Mouse (Mus musculus): ENCODE results near the gene Psg16. TPM values are rescaled to one million over a fixed set of nuclear protein-coding genes. Genes with fewer than 3 reads are reported as not detected.

Psg16 gene
- polyA plus RNA-seq, 1 experiment from 2014 or later, result 0.12 TPM

- H3K9ac ChIP-seq (ENCODE audit: low read length), result no peak overlapping the region
- WGBS, result 93% methylated on average over 14 of the region's 16 CpGs
- peaks cover 7% of the 10 kb centered on the region; the same call in 1 of the 2 replicates for H3K36me3 ChIP-seq (ENCODE audit: control insufficient read depth, insufficient read depth, low read length)
- peaks cover 3% of the 10 kb centered on the region for H3K4me1 ChIP-seq (replicated peaks; ENCODE audit: control insufficient read depth, insufficient read depth)
- no peak overlapping the region for H3K4me3 ChIP-seq (ENCODE audit: low read depth, low read length)
- H3K4me2 ChIP-seq (replicated peaks; ENCODE audit: low read depth), result no peak overlapping the region
- DNase-seq (ENCODE audit: low spot score), result peak; percentile 16
- ATAC-seq (ENCODE audit: low FRiP score, low TSS enrichment), result no peak
- no peak for TF ChIP-seq EP300 (optimal IDR thresholded peaks at IDR 0.05)
- TF ChIP-seq CTCF (IDR thresholded peaks at IDR 0.05; ENCODE audit: low read depth), result no peak
- no peaks in the 10 kb centered on the region for H3K9me3 ChIP-seq (ENCODE audit: control insufficient read depth, low read length)
- no peak overlapping the region for H3K27ac ChIP-seq (replicated peaks)
- H3K27me3 ChIP-seq (ENCODE audit: control insufficient read depth, insufficient read depth, low read length), result no peaks in the 10 kb centered on the region
These were observed 19.4 kb upstream of the Psg16 start for GRCm38 (mm10) chr7:17054325-17054989.

GRCm38 (mm10) chr7:17055287-17055946, 18.4 kb upstream of the Psg16 start:
- TF ChIP-seq CTCF (IDR thresholded peaks at IDR 0.05; ENCODE audit: low read depth) (no peak), EP300 (optimal IDR thresholded peaks at IDR 0.05) (no peak)
- H3K4me3 ChIP-seq (ENCODE audit: low read depth, low read length), result peak overlapping the region; percentile 48; the same call in 1 of the 2 replicates
- peaks cover 6% of the 10 kb centered on the region for H3K4me1 ChIP-seq (replicated peaks; ENCODE audit: control insufficient read depth, insufficient read depth)
- DNase-seq (ENCODE audit: low spot score) (no peak), ATAC-seq (ENCODE audit: low FRiP score, low TSS enrichment) (no peak)
- peak overlapping the region; percentile 86 for H3K4me2 ChIP-seq (replicated peaks; ENCODE audit: low read depth)
- H3K27ac ChIP-seq (replicated peaks), result peak overlapping the region; percentile 99; the same call in 1 of the 2 replicates
- peaks cover 7% of the 10 kb centered on the region; the same call in 1 of the 2 replicates for H3K36me3 ChIP-seq (ENCODE audit: control insufficient read depth, insufficient read depth, low read length)
- WGBS, result 90% methylated on average over 4 of the region's 4 CpGs
- H3K27me3 ChIP-seq (ENCODE audit: control insufficient read depth, insufficient read depth, low read length), result no peaks in the 10 kb centered on the region
- no peak overlapping the region for H3K9ac ChIP-seq (ENCODE audit: low read length)
- no peaks in the 10 kb centered on the region for H3K9me3 ChIP-seq (ENCODE audit: control insufficient read depth, low read length)

DNA sequence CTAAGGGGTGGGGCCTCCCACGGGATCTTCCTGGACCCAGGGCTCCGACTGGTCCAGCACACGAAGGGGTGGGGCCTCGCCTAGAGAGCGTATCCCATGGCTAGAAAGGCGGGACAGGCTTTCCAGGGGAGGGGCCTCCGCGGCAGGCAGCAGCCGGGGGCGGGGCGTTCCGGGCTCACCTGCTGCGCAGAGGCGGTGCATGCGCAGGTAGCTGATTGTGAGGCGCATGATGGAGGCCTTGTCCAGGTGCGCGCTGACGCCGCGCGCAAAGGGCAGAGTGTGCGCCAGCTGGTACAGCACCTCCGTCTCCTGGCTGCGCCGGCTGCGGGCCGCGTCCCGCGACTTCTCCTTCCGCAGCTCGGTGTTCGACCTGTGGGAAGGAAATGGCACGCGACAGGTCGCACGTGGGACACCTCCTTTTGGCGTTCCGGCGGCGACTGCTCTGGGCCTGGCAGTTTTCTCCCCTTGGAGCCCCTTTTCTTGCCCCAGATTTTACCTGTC, 17.7 kb upstream of the Psg16 start:
- ATAC-seq (ENCODE audit: low FRiP score, low TSS enrichment) (peak; percentile 80), DNase-seq (ENCODE audit: low spot score) (peak; percentile 98)
- Histone ChIP-seq H3K4me1 (replicated peaks; ENCODE audit: control insufficient read depth, insufficient read depth) (peaks cover 6% of the 10 kb centered on the region), H3K27me3 (ENCODE audit: control insufficient read depth, insufficient read depth, low read length) (no peaks in the 10 kb centered on the region), H3K9ac (ENCODE audit: low read length) (peak overlapping the region; percentile 79), H3K4me3 (ENCODE audit: low read depth, low read length) (peak overlapping the region; percentile 48), H3K27ac (replicated peaks) (peak overlapping the region; percentile 99), H3K4me2 (replicated peaks; ENCODE audit: low read depth) (peak overlapping the region; percentile 86), H3K9me3 (ENCODE audit: control insufficient read depth, low read length) (no peaks in the 10 kb centered on the region), H3K36me3 (ENCODE audit: control insufficient read depth, insufficient read depth, low read length) (peaks cover 7% of the 10 kb centered on the region; the same call in 1 of the 2 replicates)
- WGBS, result 1% methylated on average over 41 of the region's 42 CpGs
- no peak for TF ChIP-seq EP300 (optimal IDR thresholded peaks at IDR 0.05)

DNA sequence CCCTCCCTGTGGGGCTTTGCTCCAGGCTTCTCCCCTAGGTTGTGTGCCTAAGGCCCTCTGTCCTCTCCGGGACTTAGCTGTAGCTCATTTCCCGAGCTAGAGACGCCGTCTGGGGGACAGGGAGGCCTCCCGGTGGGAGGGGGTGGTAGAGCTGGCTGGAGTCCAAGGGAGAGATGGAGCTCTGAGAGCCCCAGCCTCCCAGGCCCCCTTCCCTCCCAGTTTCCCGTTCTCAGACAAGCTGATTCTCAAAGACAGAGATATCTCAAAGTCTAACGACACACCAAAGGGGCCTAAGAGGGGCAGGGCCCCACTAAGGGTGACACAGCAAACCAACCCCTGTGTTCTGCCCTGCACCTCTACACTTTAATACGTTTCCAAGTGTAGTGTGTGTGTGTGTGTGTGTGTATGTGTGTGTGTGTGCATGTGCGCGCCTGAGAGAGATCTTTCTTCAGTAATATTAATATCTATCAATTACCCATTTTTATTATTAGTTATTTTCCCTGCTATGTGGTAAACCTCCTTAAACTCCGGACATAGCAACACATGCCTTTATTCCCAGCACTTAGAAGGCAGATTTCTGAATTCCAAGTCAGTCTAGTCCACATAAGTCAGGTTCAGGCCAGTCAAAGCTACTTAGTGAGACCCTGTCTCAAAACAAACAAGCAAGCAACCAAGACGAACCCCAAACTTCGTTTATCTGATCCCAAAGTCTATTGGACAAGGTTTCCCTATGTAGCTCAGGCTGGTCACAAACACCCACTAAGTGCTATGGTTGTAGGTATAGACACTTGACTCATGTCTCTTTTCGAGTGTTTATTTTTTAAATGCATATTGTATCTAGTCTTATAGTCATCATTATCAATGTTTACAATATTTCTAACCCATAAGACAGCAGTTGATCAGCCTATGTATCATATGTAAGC, 17.0 kb upstream of the Psg16 start:
- Histone ChIP-seq H3K4me3 (ENCODE audit: low read depth, low read length) (peak overlapping the region; percentile 48), H3K27me3 (ENCODE audit: control insufficient read depth, insufficient read depth, low read length) (no peaks in the 10 kb centered on the region), H3K9me3 (ENCODE audit: control insufficient read depth, low read length) (no peaks in the 10 kb centered on the region), H3K36me3 (ENCODE audit: control insufficient read depth, insufficient read depth, low read length) (peaks cover 7% of the 10 kb centered on the region; the same call in 1 of the 2 replicates), H3K27ac (replicated peaks) (peak overlapping the region; percentile 99), H3K9ac (ENCODE audit: low read length) (peak overlapping the region; percentile 79), H3K4me2 (replicated peaks; ENCODE audit: low read depth) (peak overlapping the region; percentile 86), H3K4me1 (replicated peaks; ENCODE audit: control insufficient read depth, insufficient read depth) (peaks cover 6% of the 10 kb centered on the region)
- DNase-seq (ENCODE audit: low spot score) (peak; percentile 71), ATAC-seq (ENCODE audit: low FRiP score, low TSS enrichment) (no peak)
- WGBS, result 12% methylated on average over 14 of the region's 14 CpGs
- no peak for TF ChIP-seq EP300 (optimal IDR thresholded peaks at IDR 0.05)
- no peak for TF ChIP-seq CTCF (IDR thresholded peaks at IDR 0.05; ENCODE audit: low read depth)

- 1% methylated on average over 16 of the region's 16 CpGs for WGBS
- Histone ChIP-seq H3K27ac (replicated peaks) (peak overlapping the region; percentile 99), H3K36me3 (ENCODE audit: control insufficient read depth, insufficient read depth, low read length) (peaks cover 7% of the 10 kb centered on the region; the same call in 1 of the 2 replicates), H3K27me3 (ENCODE audit: control insufficient read depth, insufficient read depth, low read length) (no peaks in the 10 kb centered on the region), H3K4me1 (replicated peaks; ENCODE audit: control insufficient read depth, insufficient read depth) (peaks cover 7% of the 10 kb centered on the region), H3K9me3 (ENCODE audit: control insufficient read depth, low read length) (no peaks in the 10 kb centered on the region), H3K9ac (ENCODE audit: low read length) (peak overlapping the region; percentile 57), H3K4me3 (ENCODE audit: low read depth, low read length) (peak overlapping the region; percentile 10; the same call in 1 of the 2 replicates), H3K4me2 (replicated peaks; ENCODE audit: low read depth) (peak overlapping the region; percentile 51)
- ATAC-seq (ENCODE audit: low FRiP score, low TSS enrichment) (peak; percentile 88), DNase-seq (ENCODE audit: low spot score) (peak; percentile 95)
- TF ChIP-seq EP300 (optimal IDR thresholded peaks at IDR 0.05) (peak; percentile 94), CTCF (IDR thresholded peaks at IDR 0.05; ENCODE audit: low read depth) (peak; percentile 68)
These were observed 15.7 kb upstream of the Psg16 start for GRCm38 (mm10) chr7:17058071-17058689.

Measured in stomach, postnatal 0 days (tissue).